Mouse (Mus musculus) lung, postnatal 0 days (tissue): Measurements from ENCODE around the gene Olfr458.

Experiments used
- CTCF ChIP-seq: IDR thresholded peaks from 2 replicates; pipeline ENCODE4 v1.5.1; 2016; ENCODE audit warnings: antibody characterized with exemption, mild to moderate bottlenecking
- EP300 ChIP-seq: IDR thresholded peaks from 2 replicates; pipeline ENCODE4 v1.6.1; 2016; ENCODE audit warnings: antibody characterized with exemption, mild to moderate bottlenecking, control low read depth

DNA sequence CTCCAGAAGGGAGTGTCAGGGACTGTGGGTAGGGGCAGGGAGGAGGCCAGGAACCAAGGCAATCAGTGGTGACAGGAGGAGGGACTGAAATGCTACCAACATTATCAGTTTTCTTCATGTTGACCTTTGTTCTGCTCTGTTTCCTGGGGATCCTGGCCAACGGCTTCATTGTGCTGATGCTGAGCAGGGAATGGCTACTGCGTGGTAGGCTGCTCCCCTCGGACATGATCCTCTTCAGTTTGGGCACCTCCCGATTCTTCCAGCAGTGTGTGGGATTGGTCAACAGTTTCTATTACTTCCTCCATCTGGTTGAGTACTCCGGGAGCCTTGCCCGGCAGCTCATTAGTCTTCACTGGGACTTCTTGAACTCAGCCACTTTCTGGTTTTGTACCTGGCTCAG, 30.6 kb downstream of the Olfr458 start, which contains the start of gene Tas2r126:
- TF ChIP-seq EP300: no peak
- no peak for TF ChIP-seq CTCF
